Comparison of ENCODE assay signal across 8 mouse cellular contexts in the genomic region with DNA sequence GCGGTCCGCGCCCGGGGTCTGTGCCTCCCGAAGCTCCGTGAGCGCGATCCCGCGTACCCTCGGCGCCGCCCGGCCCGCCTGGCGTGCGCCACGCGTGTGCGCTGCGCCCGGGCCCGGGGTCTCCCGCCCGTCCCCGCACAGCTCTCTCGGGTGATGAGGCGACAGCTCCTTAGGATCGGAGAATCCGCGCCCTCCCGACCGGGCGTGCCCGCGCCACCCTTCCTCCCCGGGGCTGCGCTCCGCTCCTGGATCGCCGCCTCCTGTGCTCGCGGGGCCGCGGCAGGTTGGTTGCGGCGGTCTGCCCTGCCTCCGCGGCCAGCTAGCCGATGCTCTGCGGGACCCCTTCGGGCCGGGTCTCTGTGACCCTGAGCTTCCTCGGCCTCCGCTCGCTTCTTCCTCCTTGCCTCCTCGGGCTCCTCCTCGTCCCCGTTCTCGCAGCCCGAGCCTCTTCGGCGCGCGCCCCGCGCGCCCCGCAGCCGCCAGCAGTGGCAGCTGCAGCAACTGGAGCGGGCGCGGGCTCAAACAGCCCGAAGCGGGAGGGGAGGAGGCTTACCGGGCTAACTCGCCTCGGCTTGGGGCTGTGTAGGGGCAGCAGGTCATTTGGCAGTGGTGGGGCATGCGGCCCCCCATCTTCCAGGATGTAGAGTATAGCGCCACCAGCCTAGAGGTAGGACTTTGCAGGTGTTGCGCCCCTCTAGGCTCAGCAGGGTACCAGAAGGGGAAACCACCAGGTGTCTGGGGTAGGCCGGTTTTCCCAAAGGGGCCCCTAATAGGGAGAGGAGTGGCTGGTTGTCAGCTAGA. TPM values are rescaled to one million over a fixed set of nuclear protein-coding genes. Genes with fewer than 3 reads are reported as not detected.
DNase-seq lines count a peak whose midpoint lies in the region; ATAC-seq lines count a peak whose summit lies in the region.

No protein-coding gene starts in this region.

- peaks cover 9% of the 10 kb centered on the region; the same call in 1 of the 2 replicates for H3K4me1 ChIP-seq in intestine, embryonic 16.5 days (ENCODE audit: control insufficient read depth, insufficient read depth, low read length)
- H3K4me1 ChIP-seq in limb, embryonic 10.5 days, result peaks cover 24% of the 10 kb centered on the region
- peaks cover 22% of the 10 kb centered on the region for H3K4me1 ChIP-seq in neural tube, embryonic 12.5 days

- under 1% methylated on average over 80 of the region's 82 CpGs for WGBS in intestine, embryonic 16.5 days
- 1% methylated on average over 79 of the region's 82 CpGs for WGBS in limb, embryonic 10.5 days
- WGBS in neural tube, embryonic 12.5 days, result under 1% methylated on average over 71 of the region's 82 CpGs

- H3K27ac ChIP-seq in intestine, embryonic 16.5 days (ENCODE audit: low read length), result no peak overlapping the region
- peak overlapping the region; percentile 72 for H3K27ac ChIP-seq in limb, embryonic 10.5 days
- H3K27ac ChIP-seq in neural tube, embryonic 12.5 days, result peak overlapping the region; percentile 53; the same call in 1 of the 2 replicates

- no peaks in the 10 kb centered on the region for H3K36me3 ChIP-seq in intestine, embryonic 16.5 days (ENCODE audit: control insufficient read depth, insufficient read depth, low read length)
- H3K36me3 ChIP-seq in limb, embryonic 10.5 days, result no peaks in the 10 kb centered on the region
- no peaks in the 10 kb centered on the region for H3K36me3 ChIP-seq in neural tube, embryonic 12.5 days

- H3K4me3 ChIP-seq in intestine, embryonic 16.5 days (ENCODE audit: low read length), result peak overlapping the region; percentile 70
- H3K4me3 ChIP-seq in limb, embryonic 10.5 days, result peak overlapping the region; percentile 64
- H3K4me3 ChIP-seq in neural tube, embryonic 12.5 days, result peak overlapping the region; percentile 78

- ATAC-seq in intestine, embryonic 16.5 days, result peak; percentile 53
- peak; percentile 60 for ATAC-seq in neural tube, embryonic 12.5 days (ENCODE audit: low FRiP score, low read depth)

- H3K9ac ChIP-seq in intestine, embryonic 16.5 days (ENCODE audit: low read depth, low read length), result peak overlapping the region; percentile 66
- H3K9ac ChIP-seq in neural tube, embryonic 12.5 days, result peak overlapping the region; percentile 78

- peak overlapping the region; percentile 97 for H3K4me2 ChIP-seq in intestine, embryonic 16.5 days (ENCODE audit: low read depth, low read length)
- peak overlapping the region; percentile 94 for H3K4me2 ChIP-seq in neural tube, embryonic 12.5 days (replicated peaks)

- H3K9me3 ChIP-seq in intestine, embryonic 16.5 days (ENCODE audit: control insufficient read depth, low read length), result no peaks in the 10 kb centered on the region
- H3K9me3 ChIP-seq in limb, embryonic 10.5 days (replicated peaks), result no peaks in the 10 kb centered on the region
- H3K9me3 ChIP-seq in neural tube, embryonic 12.5 days, result no peaks in the 10 kb centered on the region

- peak; percentile 21 for DNase-seq in cerebellum, adult 11-12 months
- DNase-seq in cerebellum, adult 9-10 months, result no peak
- peak; percentile 55 to 60 for DNase-seq in cerebellum, postnatal 14 days
- peak; percentile 39 to 47 for DNase-seq in frontal cortex, postnatal 25 days (ENCODE audit: low spot score in 2 of 2)
- peak; percentile 58 for DNase-seq in limb, embryonic 10.5 days (ENCODE audit: low spot score)
- DNase-seq in urinary bladder, postnatal 14 days (ENCODE audit: low spot score), result peak; percentile 24

- peaks cover 49% of the 10 kb centered on the region for H3K27me3 ChIP-seq in intestine, embryonic 16.5 days (replicated peaks; ENCODE audit: control insufficient read depth, insufficient read depth, low read length)
- peaks cover 84% of the 10 kb centered on the region for H3K27me3 ChIP-seq in limb, embryonic 10.5 days (ENCODE audit: low read depth, poor library complexity, severe bottlenecking)
- H3K27me3 ChIP-seq in neural tube, embryonic 12.5 days (replicated peaks), result peaks cover 48% of the 10 kb centered on the region

RNA-seq across cellular contexts. Expression of a gene that starts 9.6 kb away (rescaled TPM):
- polyA plus RNA-seq in intestine, embryonic 16.5 days (2015; fragmentation: Nextera tagmentation; extraction: Ambion mirVana), result 5.1 and 6.0 TPM in 2 replicates
- polyA plus RNA-seq in limb, embryonic 10.5 days (2016; fragmentation: Nextera tagmentation; extraction: Ambion mirVana), result 0.13 and 0.86 TPM in 2 replicates
- 6.5 and 8.3 TPM in 2 replicates for polyA plus RNA-seq in neural tube, embryonic 12.5 days (2016; fragmentation: Nextera tagmentation; extraction: Ambion mirVana)
